Mouse (Mus musculus) forebrain, postnatal 0 days (tissue): ENCODE results near the gene Tfb2m. TPM values are rescaled to one million over a fixed set of nuclear protein-coding genes. Genes with fewer than 3 reads are reported as not detected.
A peak's percentile ranks its signal among the peaks of the same experiment; 100 is the strongest.

Experiments
- ATAC-seq: fragments of 200-750 bp; cut with Nextera tagmentation; 2 replicates; pipeline ENCODE4 v1.8.0; 2017; ENCODE audit warnings: mild to moderate bottlenecking, moderate library complexity
- DNase-seq: peaks from one replicate; pipeline ENCODE4 v3.0.0-alpha.2; 2015
- H3K27ac ChIP-seq: fragments of 300-500 bp; sonication (generic); 2 replicates; pipeline ENCODE4 v1.5.1; 2014; ENCODE audit warnings: low read depth, mild to moderate bottlenecking, antibody characterized with exemption, low read length, moderate library complexity, mixed read lengths
- H3K27me3 ChIP-seq: fragments of 300-500 bp; sonication (generic); 2 replicates; pipeline ENCODE4 v1.6.1; 2014; ENCODE audit warnings: mild to moderate bottlenecking, low read length, mixed read lengths; ENCODE audit not compliant: insufficient read depth
- H3K36me3 ChIP-seq: fragments of 300-500 bp; sonication (generic); 2 replicates; pipeline ENCODE4 v1.6.1; 2014; ENCODE audit warnings: mild to moderate bottlenecking, moderate library complexity; ENCODE audit not compliant: insufficient read depth
- H3K4me1 ChIP-seq: fragments of 300-500 bp; sonication (generic); 2 replicates; pipeline ENCODE4 v1.6.1; 2014; ENCODE audit warnings: antibody characterized with exemption; ENCODE audit not compliant: insufficient read depth
- H3K4me2 ChIP-seq: fragments of 300-500 bp; sonication (generic); 2 replicates; pipeline ENCODE4 v1.6.1; 2014; ENCODE audit warnings: low read depth, mild to moderate bottlenecking, moderate library complexity
- H3K4me3 ChIP-seq: fragments of 300-500 bp; sonication (generic); 2 replicates; pipeline ENCODE4 v1.5.1; 2014; ENCODE audit warnings: low read depth, low read length, mixed read lengths
- H3K9ac ChIP-seq: fragments of 300-500 bp; sonication (generic); 2 replicates; pipeline ENCODE4 v1.6.1; 2014; ENCODE audit warnings: mild to moderate bottlenecking
- H3K9me3 ChIP-seq: fragments of 300-500 bp; sonication (generic); 2 replicates; pipeline ENCODE4 v1.6.1; 2016; ENCODE audit warnings: low read length
- CTCF ChIP-seq: sonication (generic); IDR thresholded peaks from 2 replicates; pipeline ENCODE4 v1.5.1; 2016; ENCODE audit warnings: antibody characterized with exemption, control low read depth, low read depth
- WGBS: fragments of 180-500 bp; shearing (Covaris S2); extraction: QIAGEN DNeasy Blood & Tissue Kit; methylation state at CpG from one replicate; pipeline ENCODE4 v1.1.7; 2014; 5-methylcytosine and 5-hydroxymethylcytosine counted together
- polyA plus RNA-seq: library from polyadenylated mRNA; unstranded; fragments of >200 nt; fragmentation: Nextera tagmentation; extraction: Ambion mirVana; gene quantifications from 2 replicates; pipeline ENCODE4 v1.2.1, GENCODE M21; 2015
- total RNA-seq: library from RNA; depleted of rRNA; stranded (reverse); fragments of >200 nt; gene quantifications from 2 replicates; pipeline ENCODE4 v1.2.3, GENCODE M21; 2014

Gene Tfb2m
- total and polyA plus RNA-seq, 2 experiments from 2014 or later, result 22.3 to 45.9 TPM

GRCm38 (mm10) chr1:179571686-179572085, 25.6 kb upstream of the Tfb2m start:
- Histone ChIP-seq H3K9ac (no peak overlapping the region), H3K4me3 (no peak overlapping the region), H3K27ac (no peak overlapping the region), H3K36me3 (no peaks in the 10 kb centered on the region), H3K4me2 (no peak overlapping the region), H3K4me1 (no peaks in the 10 kb centered on the region), H3K9me3 (no peaks in the 10 kb centered on the region), H3K27me3 (no peaks in the 10 kb centered on the region)
- 86% methylated on average over 4 of the region's 4 CpGs for WGBS
- no peak for TF ChIP-seq CTCF
- DNase-seq, result no peak
- no peak for ATAC-seq

GRCm38 (mm10) chr1:179570482-179570881, 24.4 kb upstream of the Tfb2m start:
- ATAC-seq, result 0 out of 2 replicates have a peak, but pooled peaks have one; percentile 10
- Histone ChIP-seq H3K36me3 (no peaks in the 10 kb centered on the region), H3K9me3 (no peaks in the 10 kb centered on the region), H3K27ac (no peak overlapping the region), H3K9ac (no peak overlapping the region), H3K4me3 (no peak overlapping the region), H3K4me1 (no peaks in the 10 kb centered on the region), H3K27me3 (no peaks in the 10 kb centered on the region), H3K4me2 (no peak overlapping the region)
- TF ChIP-seq CTCF, result no peak
- no peak for DNase-seq
- 93% methylated on average over 1 of the region's 1 CpGs for WGBS

GRCm38 (mm10) chr1:179568690-179569398, 22.8 kb upstream of the Tfb2m start:
- no peak overlapping the region for H3K9ac ChIP-seq
- no peak overlapping the region for H3K4me2 ChIP-seq
- 88% methylated on average over 4 of the region's 4 CpGs for WGBS
- TF ChIP-seq CTCF, result no peak
- no peak for DNase-seq
- H3K4me1 ChIP-seq, result no peaks in the 10 kb centered on the region
- no peaks in the 10 kb centered on the region for H3K27me3 ChIP-seq
- no peak overlapping the region for H3K4me3 ChIP-seq
- no peaks in the 10 kb centered on the region for H3K36me3 ChIP-seq
- no peaks in the 10 kb centered on the region for H3K9me3 ChIP-seq
- no peak for ATAC-seq
- no peak overlapping the region for H3K27ac ChIP-seq

GRCm38 (mm10) chr1:179567558-179567957, 21.5 kb upstream of the Tfb2m start:
- no peak for ATAC-seq
- Histone ChIP-seq H3K9me3 (no peaks in the 10 kb centered on the region), H3K4me1 (no peaks in the 10 kb centered on the region), H3K36me3 (no peaks in the 10 kb centered on the region), H3K9ac (no peak overlapping the region), H3K27ac (no peak overlapping the region), H3K4me2 (no peak overlapping the region), H3K4me3 (no peak overlapping the region), H3K27me3 (no peaks in the 10 kb centered on the region)
- WGBS, result 63% methylated on average over 7 of the region's 7 CpGs
- DNase-seq, result no peak
- TF ChIP-seq CTCF, result no peak

GRCm38 (mm10) chr1:179563926-179564325, 17.9 kb upstream of the Tfb2m start:
- WGBS, result 85% methylated on average over 5 of the region's 5 CpGs

GRCm38 (mm10) chr1:179563211-179563610, 17.1 kb upstream of the Tfb2m start:
- no peak for TF ChIP-seq CTCF
- Histone ChIP-seq H3K4me1 (no peaks in the 10 kb centered on the region), H3K4me3 (no peak overlapping the region), H3K27me3 (no peaks in the 10 kb centered on the region), H3K9ac (no peak overlapping the region), H3K27ac (no peak overlapping the region), H3K9me3 (no peaks in the 10 kb centered on the region), H3K4me2 (no peak overlapping the region), H3K36me3 (no peaks in the 10 kb centered on the region)
- no peak for ATAC-seq
- WGBS, result 84% methylated on average over 4 of the region's 4 CpGs
- DNase-seq, result no peak

More at GRCm38 (mm10) chr1:179563926-179564325, 17.9 kb upstream of the Tfb2m start:
- no peak for DNase-seq
- no peak overlapping the region for H3K27ac ChIP-seq
- H3K4me2 ChIP-seq, result no peak overlapping the region
- no peak overlapping the region for H3K9ac ChIP-seq
- H3K36me3 ChIP-seq, result no peaks in the 10 kb centered on the region
- no peaks in the 10 kb centered on the region for H3K27me3 ChIP-seq
- no peaks in the 10 kb centered on the region for H3K9me3 ChIP-seq
- no peaks in the 10 kb centered on the region for H3K4me1 ChIP-seq
- no peak for ATAC-seq
- TF ChIP-seq CTCF, result no peak
- H3K4me3 ChIP-seq, result no peak overlapping the region

GRCm38 (mm10) chr1:179560845-179561430, 14.9 kb upstream of the Tfb2m start:
- Histone ChIP-seq H3K27ac (no peak overlapping the region), H3K36me3 (no peaks in the 10 kb centered on the region), H3K9ac (no peak overlapping the region), H3K27me3 (no peaks in the 10 kb centered on the region), H3K4me3 (no peak overlapping the region), H3K9me3 (no peaks in the 10 kb centered on the region), H3K4me2 (no peak overlapping the region), H3K4me1 (no peaks in the 10 kb centered on the region)
- WGBS, result 88% methylated on average over 6 of the region's 6 CpGs
- no peak for DNase-seq
- no peak for ATAC-seq
- TF ChIP-seq CTCF, result no peak
